Mouse (Mus musculus): ENCODE data around the gene Cc2d2a. TPM values are rescaled to one million over a fixed set of nuclear protein-coding genes. Genes with fewer than 3 reads are reported as not detected.

Cc2d2a gene
- polyA plus RNA-seq, 1 experiment: 6.3 TPM

GRCm38 (mm10) chr5:43776407-43776806 lies 114.3 kb downstream of the Cc2d2a start:
- TF ChIP-seq CTCF (IDR thresholded peaks at IDR 0.05; ENCODE audit: insufficient read depth, low read length) (no peak), POLR2A (IDR thresholded peaks at IDR 0.05; ENCODE audit: borderline replicate concordance, extremely low read depth, low read depth, low read length) (no peak)
- H3K4me3 ChIP-seq (replicated peaks; ENCODE audit: extremely low read depth, low read depth, low read length): no peak overlapping the region
- H3K4me1 ChIP-seq (ENCODE audit: control insufficient read depth, insufficient read depth, low read length): peaks cover 12% of the 10 kb centered on the region
- DNase-seq: no peak

DNA sequence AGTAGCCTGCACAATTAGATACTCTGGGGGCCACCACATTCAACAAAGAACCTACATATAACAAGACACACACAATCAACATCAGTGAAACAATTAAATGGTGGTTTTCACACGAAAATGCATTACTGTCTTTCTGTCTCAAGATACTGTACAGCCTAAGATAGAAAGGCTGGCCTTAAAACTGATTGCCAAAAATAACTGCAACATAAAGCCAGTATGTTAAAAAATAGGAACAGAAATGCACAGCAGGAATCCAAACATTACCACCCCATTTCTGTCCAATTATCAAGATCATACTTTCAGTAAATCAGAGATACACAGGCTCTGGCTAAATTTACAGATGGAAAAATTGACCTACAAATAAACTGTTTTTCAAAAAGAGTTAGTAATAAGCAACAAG lies 114.8 kb downstream of the Cc2d2a start:
- H3K4me3 ChIP-seq (replicated peaks; ENCODE audit: extremely low read depth, low read depth, low read length): no peak overlapping the region
- peaks cover 12% of the 10 kb centered on the region for H3K4me1 ChIP-seq (ENCODE audit: control insufficient read depth, insufficient read depth, low read length)
- TF ChIP-seq CTCF (IDR thresholded peaks at IDR 0.05; ENCODE audit: insufficient read depth, low read length) (no peak), POLR2A (IDR thresholded peaks at IDR 0.05; ENCODE audit: borderline replicate concordance, extremely low read depth, low read depth, low read length) (no peak)
- WGBS: 29% methylated on average over 1 of the region's 1 CpGs
- no peak for DNase-seq

GRCm38 (mm10) chr5:43778583-43778982 lies 116.4 kb downstream of the Cc2d2a start:
- 92% methylated on average over 3 of the region's 3 CpGs for WGBS
- no peak overlapping the region for H3K4me3 ChIP-seq (replicated peaks; ENCODE audit: extremely low read depth, low read depth, low read length)
- H3K4me1 ChIP-seq (ENCODE audit: control insufficient read depth, insufficient read depth, low read length): peaks cover 18% of the 10 kb centered on the region
- TF ChIP-seq POLR2A (IDR thresholded peaks at IDR 0.05; ENCODE audit: borderline replicate concordance, extremely low read depth, low read depth, low read length): no peak
- TF ChIP-seq CTCF (IDR thresholded peaks at IDR 0.05; ENCODE audit: insufficient read depth, low read length): no peak
- no peak for DNase-seq

DNA sequence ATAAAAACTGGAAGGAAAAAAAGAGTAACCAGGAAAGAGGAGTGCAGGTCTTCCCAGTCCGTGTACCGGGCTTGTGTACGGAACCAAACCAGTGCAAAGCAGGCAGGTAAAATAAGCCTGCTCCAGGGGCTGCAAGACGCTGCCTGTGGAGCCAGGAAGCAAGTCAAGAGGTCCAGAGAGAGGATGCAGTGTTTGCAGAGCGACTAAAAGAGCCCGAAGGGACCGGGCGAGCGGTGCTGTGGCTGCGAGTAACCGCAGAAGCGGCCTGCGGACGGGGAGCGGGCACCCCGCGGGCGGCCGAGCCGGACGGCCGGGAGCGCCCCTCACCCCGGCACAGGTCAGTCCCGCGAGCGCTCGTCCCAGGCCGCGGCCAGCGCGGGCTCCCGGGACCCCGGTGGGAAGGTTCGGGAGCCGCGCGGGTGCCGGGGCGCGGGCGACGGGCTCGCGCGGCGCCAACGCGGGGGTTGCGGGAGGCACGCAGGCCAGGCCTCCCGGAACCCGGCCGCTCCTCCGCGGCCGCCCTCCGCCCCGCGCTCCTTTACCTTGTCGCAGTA lies 119.4 kb downstream of the Cc2d2a start:
- DNase-seq: peak; percentile 59
- under 1% methylated on average over 59 of the region's 61 CpGs for WGBS
- peak overlapping the region; percentile 86 for H3K4me3 ChIP-seq (replicated peaks; ENCODE audit: extremely low read depth, low read depth, low read length)
- peaks cover 15% of the 10 kb centered on the region for H3K4me1 ChIP-seq (ENCODE audit: control insufficient read depth, insufficient read depth, low read length)
- TF ChIP-seq POLR2A (IDR thresholded peaks at IDR 0.05; ENCODE audit: borderline replicate concordance, extremely low read depth, low read depth, low read length) (no peak), CTCF (IDR thresholded peaks at IDR 0.05; ENCODE audit: insufficient read depth, low read length) (no peak)

DNA sequence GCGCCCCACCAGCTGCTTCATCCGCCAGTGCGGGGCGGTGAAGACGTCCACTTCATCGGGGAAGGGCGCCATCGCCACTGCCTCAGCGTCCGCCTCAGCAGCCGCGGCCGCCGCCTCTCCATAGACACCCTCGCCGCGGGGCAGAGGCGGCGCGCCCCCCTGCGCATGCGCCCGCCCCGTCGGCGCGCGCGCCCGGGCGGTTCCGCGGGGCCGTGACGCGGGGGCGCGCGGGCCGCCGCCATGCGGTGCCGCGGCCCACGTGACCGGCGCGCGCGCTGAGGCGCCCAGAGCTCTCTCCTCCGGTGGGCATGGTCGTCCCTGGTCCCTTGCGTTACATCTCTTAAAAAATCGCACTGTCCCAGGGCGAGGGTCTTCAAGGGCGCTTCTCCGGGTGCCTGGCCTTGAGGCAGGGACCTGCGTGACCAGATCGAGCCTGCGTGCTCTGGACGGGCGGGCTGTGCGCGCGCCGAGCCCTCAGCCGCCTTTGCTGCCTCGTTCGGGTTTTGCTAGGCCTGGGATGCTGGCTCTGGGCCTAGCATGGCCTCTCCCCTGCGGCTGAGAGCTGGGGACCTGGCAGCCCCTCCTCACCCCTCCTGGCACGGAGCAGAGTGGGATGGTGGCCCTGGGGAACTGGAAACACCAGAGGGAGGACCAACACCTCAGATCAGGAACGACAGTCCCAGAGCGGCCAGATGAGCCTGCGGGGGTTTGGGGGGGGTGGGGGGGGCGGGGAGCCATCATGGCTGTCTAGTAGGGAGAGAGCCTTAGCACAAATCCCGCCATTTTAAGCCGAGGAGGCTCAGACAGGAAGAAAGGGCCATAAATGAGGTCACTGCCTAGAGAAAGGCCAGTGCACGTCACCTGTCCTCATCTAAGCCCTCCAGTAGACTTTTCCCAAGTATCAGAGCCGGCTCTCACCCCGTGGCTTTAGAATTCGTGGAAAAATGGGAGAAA lies 120.1 kb downstream of the Cc2d2a start:
- WGBS: 4% methylated on average over 82 of the region's 82 CpGs

GRCm38 (mm10) chr5:43783996-43784395 lies 121.8 kb downstream of the Cc2d2a start:
- Histone ChIP-seq H3K4me1 (ENCODE audit: control insufficient read depth, insufficient read depth, low read length) (peaks cover 16% of the 10 kb centered on the region), H3K4me3 (replicated peaks; ENCODE audit: extremely low read depth, low read depth, low read length) (no peak overlapping the region)
- DNase-seq: no peak
- WGBS: 76% methylated on average over 2 of the region's 2 CpGs
- no peak for TF ChIP-seq POLR2A (IDR thresholded peaks at IDR 0.05; ENCODE audit: borderline replicate concordance, extremely low read depth, low read depth, low read length)
- TF ChIP-seq CTCF (IDR thresholded peaks at IDR 0.05; ENCODE audit: insufficient read depth, low read length): no peak

More for the DNA sequence above, 120.1 kb downstream of the Cc2d2a start:
- TF ChIP-seq CTCF (IDR thresholded peaks at IDR 0.05; ENCODE audit: insufficient read depth, low read length) (no peak), POLR2A (IDR thresholded peaks at IDR 0.05; ENCODE audit: borderline replicate concordance, extremely low read depth, low read depth, low read length) (peak; percentile 91)
- Histone ChIP-seq H3K4me3 (replicated peaks; ENCODE audit: extremely low read depth, low read depth, low read length) (peak overlapping the region; percentile 100), H3K4me1 (ENCODE audit: control insufficient read depth, insufficient read depth, low read length) (peaks cover 10% of the 10 kb centered on the region)
- DNase-seq: peak; percentile 83

- TF ChIP-seq CTCF (IDR thresholded peaks at IDR 0.05; ENCODE audit: insufficient read depth, low read length): no peak
- no peak for TF ChIP-seq POLR2A (IDR thresholded peaks at IDR 0.05; ENCODE audit: borderline replicate concordance, extremely low read depth, low read depth, low read length)
- Histone ChIP-seq H3K4me1 (ENCODE audit: control insufficient read depth, insufficient read depth, low read length) (peaks cover 12% of the 10 kb centered on the region), H3K4me3 (replicated peaks; ENCODE audit: extremely low read depth, low read depth, low read length) (no peak overlapping the region)
- DNase-seq: no peak
- 90% methylated on average over 4 of the region's 4 CpGs for WGBS
These were observed 124.5 kb downstream of the Cc2d2a start for GRCm38 (mm10) chr5:43786607-43787006.

DNA sequence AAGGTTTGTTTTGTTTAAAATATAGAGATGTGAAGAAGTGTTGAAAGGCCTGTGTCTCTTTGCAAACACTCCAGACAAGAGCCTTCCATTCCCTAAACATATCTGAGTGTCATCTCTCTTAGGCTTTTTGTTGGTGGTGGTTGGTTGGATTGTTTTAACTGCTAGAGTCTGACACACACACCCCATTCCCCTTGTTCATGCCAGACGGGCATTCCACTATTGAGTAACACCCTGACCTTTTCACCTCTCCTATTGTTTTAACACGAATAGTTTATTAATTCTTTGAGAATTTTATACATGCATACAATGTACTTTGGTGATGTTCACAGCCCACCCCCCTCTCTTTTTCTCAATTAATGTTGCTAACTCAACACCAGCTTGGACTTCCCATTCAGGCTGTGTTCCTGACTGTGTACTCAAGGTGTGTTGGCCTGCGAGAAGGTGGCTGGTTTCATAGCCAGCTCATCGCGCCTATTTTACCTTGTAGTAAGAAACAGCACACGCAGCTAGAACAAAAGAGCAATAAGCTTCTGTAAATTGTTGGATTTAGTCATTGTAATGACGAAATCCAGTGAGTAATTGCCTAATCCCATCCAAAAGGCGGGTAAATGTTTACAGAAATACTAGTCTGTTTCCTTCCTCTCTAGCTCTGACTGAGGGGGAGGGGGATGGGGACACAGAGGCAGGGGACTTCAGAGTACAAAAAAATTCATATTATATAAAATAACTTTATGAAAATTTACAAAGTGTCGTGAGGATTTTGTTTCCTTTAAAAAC lies 126.0 kb downstream of the Cc2d2a start:
- WGBS: 25% methylated on average over 9 of the region's 9 CpGs
- H3K4me1 ChIP-seq (ENCODE audit: control insufficient read depth, insufficient read depth, low read length): peaks cover 6% of the 10 kb centered on the region
- DNase-seq: no peak
- no peak overlapping the region for H3K4me3 ChIP-seq (replicated peaks; ENCODE audit: extremely low read depth, low read depth, low read length)
- TF ChIP-seq CTCF (IDR thresholded peaks at IDR 0.05; ENCODE audit: insufficient read depth, low read length): no peak
- TF ChIP-seq POLR2A (IDR thresholded peaks at IDR 0.05; ENCODE audit: borderline replicate concordance, extremely low read depth, low read depth, low read length): no peak

Other genes with a start within 250 kb of the Cc2d2a start
- gene C1qtnf7, start 146.8 kb upstream of the Cc2d2a start, polyA plus RNA-seq (2012; rRNA removed): 14.1 and 25.3 TPM in 2 replicates
- gene Bst1, start 156.5 kb downstream of the Cc2d2a start, polyA plus RNA-seq (2012; rRNA removed): 8.4 and 8.8 TPM in 2 replicates
- gene Fbxl5, start 159.3 kb downstream of the Cc2d2a start, polyA plus RNA-seq (2012; rRNA removed): 20.3 and 31.4 TPM in 2 replicates
- 20.9 and 22.2 TPM in 2 replicates for gene Cd38, start 206.2 kb downstream of the Cc2d2a start, polyA plus RNA-seq (2012; rRNA removed)

Measured in lung, adult 2 months (tissue).